Mouse (Mus musculus) intestine, embryonic 15.5 days (tissue): ENCODE data around the gene Gm20873. TPM values are rescaled to one million over a fixed set of nuclear protein-coding genes. Genes with fewer than 3 reads are reported as not detected.
"Not testable (repeated sequence)": the region's sequence is repeated elsewhere in the genome, so short reads cannot be mapped to it uniquely, and the experiment has no call there.

Source experiments
- ATAC-seq: fragments of 200-750 bp; cut with Nextera tagmentation; 2 replicates; pipeline ENCODE4 v1.8.0; 2017; ENCODE audit warnings: moderate TSS enrichment, moderate library complexity
- H3K27ac ChIP-seq: fragments of 300-500 bp; sonication (generic); 2 replicates; pipeline ENCODE4 v1.5.1; 2015; ENCODE audit warnings: mild to moderate bottlenecking, inconsistent platforms
- H3K27me3 ChIP-seq: fragments of 300-500 bp; sonication (generic); replicated peaks from 2 replicates; pipeline ENCODE4 v1.6.1; 2015; ENCODE audit warnings: inconsistent platforms
- H3K36me3 ChIP-seq: fragments of 300-500 bp; sonication (generic); 2 replicates; pipeline ENCODE4 v1.6.1; 2015; ENCODE audit warnings: inconsistent platforms
- H3K4me1 ChIP-seq: fragments of 300-500 bp; sonication (generic); replicated peaks from 2 replicates; pipeline ENCODE4 v1.6.1; 2015; ENCODE audit warnings: inconsistent platforms
- H3K4me2 ChIP-seq: fragments of 300-500 bp; sonication (generic); replicated peaks from 2 replicates; pipeline ENCODE4 v1.6.1; 2015; ENCODE audit warnings: mild to moderate bottlenecking, inconsistent platforms
- H3K4me3 ChIP-seq: fragments of 300-500 bp; sonication (generic); replicated peaks from 2 replicates; pipeline ENCODE4 v1.5.1; 2015; ENCODE audit warnings: inconsistent platforms
- H3K9ac ChIP-seq: fragments of 300-500 bp; sonication (generic); 2 replicates; pipeline ENCODE4 v1.6.1; 2015; ENCODE audit warnings: inconsistent platforms
- H3K9me3 ChIP-seq: fragments of 300-500 bp; sonication (generic); 2 replicates; pipeline ENCODE4 v1.6.1; 2016; ENCODE audit warnings: inconsistent platforms
- WGBS: fragments of 180-500 bp; shearing (Covaris S2); methylation state at CpG from one replicate; pipeline ENCODE4 v1.1.7; 2015; 5-methylcytosine and 5-hydroxymethylcytosine counted together
- polyA plus RNA-seq: library from polyadenylated mRNA; unstranded; fragments of >200 nt; fragmentation: Nextera tagmentation; extraction: Ambion mirVana; gene quantifications from 2 replicates; pipeline ENCODE4 v1.2.1, GENCODE M21; 2015

Gene Gm20873
- polyA plus RNA-seq, result not detected in 2 replicates

DNA sequence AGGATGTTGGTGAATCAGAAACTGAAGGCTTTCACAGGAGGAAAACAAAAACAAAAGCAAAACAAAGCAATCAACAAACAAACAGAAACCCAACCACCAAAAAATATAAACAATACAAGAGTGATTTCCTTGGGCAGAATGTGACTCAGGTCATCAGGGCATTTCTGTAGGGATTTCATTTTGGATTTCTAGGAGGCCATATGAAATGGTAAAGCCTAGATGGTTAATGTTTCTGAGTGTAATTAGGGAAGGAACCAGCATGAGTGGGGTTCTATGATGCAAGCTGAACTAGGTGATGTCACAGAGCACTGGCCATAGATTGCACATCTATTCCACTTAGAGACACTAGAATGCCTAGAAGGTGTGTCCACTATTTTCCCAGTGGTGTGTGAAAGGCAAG lies at the start of gene Gm20873:
Gene Gm20873 (plus strand): TSS at position 301 of the 400 bp plus-strand sequence.
- not testable (repeated sequence) for ATAC-seq, H3K4me2 ChIP-seq, H3K9me3 ChIP-seq, H3K27ac ChIP-seq, H3K4me1 ChIP-seq, H3K9ac ChIP-seq, H3K4me3 ChIP-seq, H3K36me3 ChIP-seq, H3K27me3 ChIP-seq

DNA sequence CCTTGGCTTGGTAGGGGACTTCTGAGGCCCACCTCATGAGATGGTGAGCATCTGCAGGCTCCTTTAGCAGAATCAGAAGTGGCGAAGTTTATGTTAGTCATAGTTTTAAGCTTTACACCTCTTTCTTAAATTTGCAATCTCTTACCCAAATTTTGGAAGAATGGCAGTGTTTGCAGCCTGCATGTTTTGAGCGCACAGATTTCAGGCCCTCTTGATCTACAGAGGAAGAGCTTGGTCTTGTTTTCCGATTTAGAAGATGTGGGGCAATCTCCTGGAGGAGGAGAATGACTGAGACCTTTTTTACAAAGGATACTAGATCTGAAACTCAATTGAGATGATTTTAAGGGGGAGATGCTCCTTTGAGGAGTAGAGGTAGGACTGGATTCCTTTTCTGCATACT lies 29.0 kb upstream of the Gm20873 start, which contains the start of gene Gm21746:
Gene Gm21746 (minus strand): TSS at position 101 of the 400 bp plus-strand sequence.
- H3K27me3 ChIP-seq, ATAC-seq, H3K9ac ChIP-seq, H3K36me3 ChIP-seq, H3K4me2 ChIP-seq, H3K27ac ChIP-seq, H3K9me3 ChIP-seq, H3K4me1 ChIP-seq, H3K4me3 ChIP-seq: not testable (repeated sequence)
- 87% methylated on average over 2 of the region's 3 CpGs for WGBS

Other genes starting within 250 kb of the Gm20873 start
- not detected in 2 replicates for gene Gm21746, start 29.1 kb upstream of the Gm20873 start, polyA plus RNA-seq